Mouse (Mus musculus) lung, adult 2 months (tissue): ENCODE results near the gene Rhbdf2.

ENCODE experiments used
- CTCF ChIP-seq: fragments of 200-500 bp; IDR thresholded peaks from 2 replicates; pipeline ENCODE4 v1.5.1; 2011; ENCODE audit warnings: mild to moderate bottlenecking, low read length, control low read depth; ENCODE audit not compliant: insufficient read depth
- POLR2A ChIP-seq: fragments of 200-500 bp; IDR thresholded peaks from 2 replicates; pipeline ENCODE4 v1.6.1; 2011; ENCODE audit warnings: low read depth, mild to moderate bottlenecking, control low read depth, low read length, borderline replicate concordance; ENCODE audit errors: extremely low read depth

DNA sequence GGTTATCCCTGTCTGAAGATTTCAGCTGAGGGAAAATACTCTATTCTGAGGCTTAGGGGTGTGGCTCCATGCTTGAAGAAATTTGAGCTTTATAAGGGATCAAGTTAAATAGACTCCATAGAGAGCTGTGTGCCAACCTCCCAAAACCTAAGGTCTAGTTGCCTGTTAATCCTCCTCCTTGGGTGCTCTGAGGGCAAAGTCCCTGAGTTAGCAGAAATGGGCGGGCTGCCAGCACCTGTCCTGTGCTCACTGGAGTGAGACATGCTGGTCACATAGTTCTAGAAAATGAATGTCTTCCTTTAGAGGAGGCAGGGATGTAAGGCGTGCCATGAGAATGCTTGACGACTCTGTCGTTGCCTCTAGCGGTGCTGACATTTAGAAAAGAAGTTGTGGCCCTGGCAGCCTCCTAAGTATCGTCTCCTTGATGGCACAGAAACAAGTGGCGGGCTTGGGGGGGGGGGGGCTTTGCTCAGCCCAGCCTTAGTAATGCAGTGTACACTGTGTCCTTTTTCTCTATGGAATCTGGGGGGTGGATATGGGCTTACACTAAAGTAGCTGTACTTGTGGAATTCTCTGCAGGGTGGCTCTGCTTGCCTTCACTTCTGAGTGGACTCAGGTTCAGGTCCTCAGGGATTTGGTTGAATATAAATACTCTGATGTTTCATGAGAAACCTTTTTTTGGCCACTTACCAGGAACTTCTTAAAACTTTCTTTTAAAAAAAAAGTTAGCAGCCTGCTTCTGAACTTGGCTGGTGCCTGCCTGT is 48.0 kb upstream of the Rhbdf2 start:
- TF ChIP-seq POLR2A (no peak), CTCF (no peak)
